Mouse (Mus musculus) ES-E14 (cell line): ENCODE measurements around the gene Tmco4. TPM values are rescaled to one million over a fixed set of nuclear protein-coding genes. Genes with fewer than 3 reads are reported as not detected.

Experiments
- DNase-seq: peaks from one replicate; pipeline ENCODE4 v3.0.0-alpha.2; 2013; ENCODE audit warnings: low read depth, low spot score
- H3K27ac ChIP-seq: 2 replicates; pipeline ENCODE4 v1.5.1; 2012; ENCODE audit warnings: low read depth, mild to moderate bottlenecking, low read length, moderate library complexity, mixed read lengths; ENCODE audit not compliant: poor library complexity, insufficient read depth, severe bottlenecking
- H3K36me3 ChIP-seq: 2 replicates; pipeline ENCODE4 v1.6.1; 2012; ENCODE audit warnings: mild to moderate bottlenecking, low read length, moderate library complexity, mixed read lengths; ENCODE audit not compliant: control insufficient read depth, poor library complexity, insufficient read depth, severe bottlenecking
- H3K4me1 ChIP-seq, 2 experiments: fragments of 150-350 bp in 1 of 2; sonication (generic) in 1 of 2; 2 replicates each; pipeline ENCODE4 v1.6.1; 2012; ENCODE audit warnings: low read length in 2 of 2, mild to moderate bottlenecking in 1 of 2, mixed read lengths in 1 of 2; ENCODE audit not compliant: control insufficient read depth in 2 of 2, insufficient read depth in 2 of 2, poor library complexity in 1 of 2
- H3K4me3 ChIP-seq, 2 experiments: fragments of 150-350 bp in 1 of 2; sonication (generic) in 1 of 2; 2 replicates each; pipeline ENCODE4 v1.5.1; 2012; ENCODE audit warnings: low read length in 2 of 2, low read depth in 1 of 2, mild to moderate bottlenecking in 1 of 2, mixed read lengths in 1 of 2; ENCODE audit not compliant: insufficient read depth in 1 of 2, poor library complexity in 1 of 2, severe bottlenecking in 1 of 2
- H3K9ac ChIP-seq: 2 replicates; pipeline ENCODE4 v1.6.1; 2012; ENCODE audit warnings: low read depth, mild to moderate bottlenecking, low read length, mixed read lengths; ENCODE audit not compliant: poor library complexity, insufficient read depth, severe bottlenecking
- H3K9me3 ChIP-seq: fragments of 150-350 bp; sonication (generic); 2 replicates; pipeline ENCODE4 v1.6.1; 2012; ENCODE audit warnings: low read depth, mild to moderate bottlenecking, low read length; ENCODE audit not compliant: control insufficient read depth, insufficient read depth
- CHD2 ChIP-seq: IDR thresholded peaks from 2 replicates; pipeline ENCODE4 v1.6.1; 2014; ENCODE audit warnings: mild to moderate bottlenecking, low read depth, low read length, inconsistent platforms
- HCFC1 ChIP-seq: IDR thresholded peaks from 2 replicates; pipeline ENCODE4 v1.6.1; 2012; ENCODE audit warnings: low read length, inconsistent platforms, borderline replicate concordance; ENCODE audit not compliant: insufficient read depth
- MAFK ChIP-seq: IDR thresholded peaks from 2 replicates; pipeline ENCODE4 v1.6.1; 2014; ENCODE audit warnings: mild to moderate bottlenecking, low read depth, low read length, inconsistent platforms; ENCODE audit not compliant: insufficient read depth
- ZC3H11A ChIP-seq: IDR thresholded peaks from 2 replicates; pipeline ENCODE4 v1.6.1; 2012; ENCODE audit warnings: low read depth, mild to moderate bottlenecking, inconsistent platforms, low read length, borderline replicate concordance
- ZNF384 ChIP-seq: IDR thresholded peaks from 2 replicates; pipeline ENCODE4 v1.6.1; 2012; ENCODE audit warnings: low read depth, low read length, inconsistent platforms
- in situ Hi-C, 2 experiments: fragments of 600-800 bp; cut with MboI; formaldehyde crosslinking; loops; one replicate each; pipeline ENCODE4 v1.15.1; 2025; ENCODE audit warnings: low sequenced_read_pairs in 2 of 2, inconsistent platforms in 1 of 2; ENCODE audit not compliant: unreplicated experiment in 2 of 2
- total RNA-seq: library from RNA; depleted of rRNA; stranded (reverse); fragments of 300-350 nt; gene quantifications from 2 replicates; pipeline ENCODE4 v1.2.3, GENCODE M21; 2012

Tmco4 gene
- total RNA-seq, 1 experiment, result 4.7 TPM

DNA sequence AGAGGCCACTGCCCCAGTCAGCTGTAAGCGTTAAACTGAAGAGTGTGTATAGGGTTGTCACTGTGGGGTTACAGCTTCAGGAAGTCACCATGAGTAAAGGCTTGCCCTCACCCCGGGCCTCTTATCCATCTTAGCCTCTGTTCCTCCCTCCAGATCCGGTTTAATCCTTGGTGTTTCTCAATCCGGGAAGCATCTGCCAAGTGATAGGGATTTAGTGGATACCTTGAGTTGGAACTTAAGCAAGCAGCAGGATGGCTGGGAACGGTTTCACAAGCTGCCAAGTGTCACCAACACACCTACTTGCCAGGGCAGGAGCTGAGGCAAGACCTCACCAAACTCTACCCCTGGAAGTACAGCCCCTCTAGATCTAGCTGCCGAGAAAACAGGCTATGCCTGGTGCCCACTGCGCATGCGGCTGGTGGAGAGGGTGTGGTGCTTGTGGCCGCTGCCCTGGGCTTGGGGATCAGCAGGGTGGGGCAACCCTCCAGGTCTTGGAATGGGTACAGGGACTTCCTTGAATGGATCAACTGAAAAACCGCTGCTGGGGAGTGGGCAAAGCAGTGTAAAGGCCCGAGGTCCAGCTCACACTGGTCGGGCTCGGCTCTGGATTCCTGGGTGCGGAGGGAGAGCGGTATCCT, 117.7 kb downstream of the Tmco4 start:
- Histone ChIP-seq H3K9ac (no peak overlapping the region), H3K4me3 (no peak overlapping the region), H3K9me3 (no peaks in the 10 kb centered on the region), H3K4me1 (peaks cover 2 to 10% of the 10 kb centered on the region in 2 experiments; a peak in 3 of 4 replicates), H3K27ac (no peak overlapping the region), H3K36me3 (no peaks in the 10 kb centered on the region)
- in situ Hi-C loops, result loop anchor here in 1 of 2 experiments (25.0 kb wide), 1 partner anchor 197 kb away; no protein-coding TSS in a partner anchor
- DNase-seq, result no peak
- no peak for TF ChIP-seq HCFC1
- TF ChIP-seq ZNF384, result no peak
- TF ChIP-seq MAFK, result no peak
- no peak for TF ChIP-seq CHD2
- TF ChIP-seq ZC3H11A, result no peak

GRCm38 (mm10) chr4:139091066-139091465, 118.4 kb downstream of the Tmco4 start:
- Histone ChIP-seq H3K4me3 (no peak overlapping the region), H3K36me3 (no peaks in the 10 kb centered on the region), H3K9me3 (no peaks in the 10 kb centered on the region), H3K9ac (no peak overlapping the region), H3K4me1 (peaks cover 2 to 10% of the 10 kb centered on the region in 2 experiments; a peak in 3 of 4 replicates), H3K27ac (no peak overlapping the region)
- TF ChIP-seq ZC3H11A (no peak), CHD2 (no peak), ZNF384 (no peak), MAFK (no peak), HCFC1 (no peak)
- DNase-seq, result no peak
- in situ Hi-C loops, result loop anchor here in 1 of 2 experiments (25.0 kb wide), 1 partner anchor 196 kb away; no protein-coding TSS in a partner anchor

DNA sequence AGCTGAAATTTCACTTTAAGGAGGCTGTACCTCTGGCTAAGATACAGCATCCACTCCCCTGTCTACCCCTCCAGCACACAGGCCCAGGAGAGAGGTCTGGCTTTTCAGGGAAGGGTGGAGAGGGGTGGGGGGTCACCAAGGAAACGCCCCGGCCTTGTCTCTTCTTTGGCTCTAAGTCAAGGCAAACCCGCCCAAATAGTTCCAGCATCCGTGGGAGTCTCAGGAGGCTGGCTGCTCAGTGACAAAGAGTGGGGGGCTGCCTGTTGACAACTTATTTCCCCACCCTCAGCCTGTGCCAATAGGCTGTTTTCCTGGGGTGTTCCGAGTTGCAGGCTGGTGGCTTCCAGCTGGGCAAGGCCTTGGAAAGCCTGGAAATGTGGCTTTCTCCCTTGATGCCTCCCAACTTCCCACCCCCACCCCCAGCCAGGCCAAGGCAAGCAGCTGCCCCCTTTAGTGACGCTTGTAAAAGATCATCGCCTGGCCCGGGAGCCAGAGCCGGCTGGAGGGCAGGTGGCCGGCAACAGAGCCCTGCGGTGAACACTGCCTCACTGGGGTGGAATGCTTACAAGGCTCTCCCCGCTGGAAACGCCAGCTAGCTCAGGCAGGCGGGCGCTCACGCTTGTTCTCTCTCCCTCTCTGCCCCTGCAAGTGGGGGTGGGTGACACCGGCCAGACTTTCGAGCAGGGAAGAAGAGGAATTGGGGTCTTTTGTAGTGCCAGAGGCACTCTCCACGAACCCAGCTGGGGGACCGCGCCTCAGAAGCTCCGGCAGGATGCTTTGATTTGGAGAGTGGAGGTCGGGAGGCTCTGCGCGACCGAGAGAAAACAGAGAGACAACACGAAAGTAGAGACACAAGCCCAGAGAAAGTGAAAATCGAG, 119.0 kb downstream of the Tmco4 start:
- H3K4me1 ChIP-seq, result peaks cover 2 to 10% of the 10 kb centered on the region in 2 experiments; a peak in 3 of 4 replicates
- H3K9me3 ChIP-seq, result no peaks in the 10 kb centered on the region
- no peaks in the 10 kb centered on the region for H3K36me3 ChIP-seq
- H3K4me3 ChIP-seq, result peak overlapping the region; percentile 61 to 72
- no peak for DNase-seq
- in situ Hi-C loops, result loop anchor here in 1 of 2 experiments (25.0 kb wide), 1 partner anchor 196 kb away; no protein-coding TSS in a partner anchor
- TF ChIP-seq ZC3H11A (no peak), ZNF384 (no peak), MAFK (no peak), CHD2 (no peak), HCFC1 (no peak)
- 0 out of 2 replicates have a peak overlapping the region, but pooled peaks have one; percentile 7 for H3K9ac ChIP-seq
- no peak overlapping the region for H3K27ac ChIP-seq

GRCm38 (mm10) chr4:139092356-139093195, 119.9 kb downstream of the Tmco4 start, which contains the start of gene Nbl1:
Gene Nbl1, minus strand, starts transcription at chr4:139092993.
- no peak for DNase-seq
- Histone ChIP-seq H3K9me3 (no peaks in the 10 kb centered on the region), H3K36me3 (no peaks in the 10 kb centered on the region), H3K4me1 (peaks cover 2 to 10% of the 10 kb centered on the region in 2 experiments; a peak in 3 of 4 replicates), H3K9ac (peak within 1 kb of the TSS; percentile 57), H3K4me3 (peak within 1 kb of the TSS; percentile 61 to 72), H3K27ac (no peak within 1 kb of the TSS)
- TF ChIP-seq CHD2 (no peak), HCFC1 (no peak), ZC3H11A (no peak), MAFK (no peak), ZNF384 (no peak)
- in situ Hi-C loops, result loop anchor here in 1 of 2 experiments (25.0 kb wide), 1 partner anchor 195 kb away; no protein-coding TSS in a partner anchor
